Mouse (Mus musculus) heart, adult 2 months (tissue): Measurements from ENCODE around the gene Rrbp1. TPM values are rescaled to one million over a fixed set of nuclear protein-coding genes. Genes with fewer than 3 reads are reported as not detected.

ENCODE experiments used
- DNase-seq, 2 experiments: peaks; one replicate each; pipeline ENCODE4 v3.0.0; 2021
- H3K27ac ChIP-seq: fragments of 200-600 bp; 2 replicates; pipeline ENCODE4 v1.8.1; 2022
- H3K27me3 ChIP-seq: fragments of 200-500 bp; 2 replicates; pipeline ENCODE4 v1.6.1; 2012; ENCODE audit warnings: mild to moderate bottlenecking, low read length, inconsistent platforms, mixed read lengths; ENCODE audit not compliant: control insufficient read depth, insufficient read depth
- H3K36me3 ChIP-seq: fragments of 200-500 bp; 2 replicates; pipeline ENCODE4 v1.6.1; 2012; ENCODE audit warnings: low read length, inconsistent platforms; ENCODE audit not compliant: control insufficient read depth, insufficient read depth
- H3K4me1 ChIP-seq: fragments of 200-500 bp; 2 replicates; pipeline ENCODE4 v1.6.1; 2011; ENCODE audit warnings: low read length; ENCODE audit not compliant: control insufficient read depth, insufficient read depth
- H3K4me3 ChIP-seq: fragments of 200-600 bp; 2 replicates; pipeline ENCODE4 v1.8.1; 2022
- H3K79me2 ChIP-seq: fragments of 200-500 bp; replicated peaks from 2 replicates; pipeline ENCODE4 v1.6.1; 2012; ENCODE audit warnings: mild to moderate bottlenecking, inconsistent platforms, low read length, moderate library complexity, mixed read lengths; ENCODE audit not compliant: control insufficient read depth, insufficient read depth
- H3K9ac ChIP-seq: fragments of 200-500 bp; 2 replicates; pipeline ENCODE4 v1.6.1; 2012; ENCODE audit warnings: low read depth, mild to moderate bottlenecking, control low read depth, inconsistent platforms, low read length, mixed read lengths
- CTCF ChIP-seq: fragments of 200-600 bp; IDR thresholded peaks from 2 replicates; pipeline ENCODE4 v1.8.1; 2022; ENCODE audit warnings: antibody characterized with exemption, mild to moderate bottlenecking, moderate library complexity
- EP300 ChIP-seq: fragments of 200-500 bp; IDR thresholded peaks from 2 replicates; pipeline ENCODE4 v1.6.1; 2011; ENCODE audit warnings: low read depth, low read length, control low read depth; ENCODE audit not compliant: insufficient read depth
- POLR2A ChIP-seq: fragments of 200-500 bp; IDR thresholded peaks from 2 replicates; pipeline ENCODE4 v1.6.1; 2011; ENCODE audit warnings: mild to moderate bottlenecking, low read depth, low read length, control low read depth; ENCODE audit not compliant: insufficient read depth
- WGBS: fragments of 180-500 bp; shearing (Covaris S2); methylation state at CpG from one replicate; pipeline ENCODE4 v1.1.7; 2018; 5-methylcytosine and 5-hydroxymethylcytosine counted together
- intact Hi-C: fragments of 180-260 bp; cut with DNase I; formaldehyde crosslinking; loops from one replicate; pipeline ENCODE4 v1.15.1; 2025
- polyA plus RNA-seq: library from polyadenylated mRNA; depleted of rRNA; stranded (reverse); fragments of >200 nt; gene quantifications from 2 replicates; pipeline ENCODE4 v1.2.3, GENCODE M21; 2012
- total RNA-seq, 2 experiments: library from RNA; stranded (reverse); gene quantifications; 2 replicates each; pipeline ENCODE4 v1.2.3; 2021

The Rrbp1 gene
- total and polyA plus RNA-seq, 3 experiments = 47.2 to 117 (median 106) TPM

- WGBS = 53% methylated on average over 1 of the region's 1 CpGs
- Histone ChIP-seq H3K36me3 (peaks cover 11% of the 10 kb centered on the region), H3K79me2 (no peaks in the 10 kb centered on the region), H3K4me1 (peaks cover 6% of the 10 kb centered on the region), H3K27ac (no peak overlapping the region), H3K27me3 (no peaks in the 10 kb centered on the region), H3K9ac (no peak overlapping the region), H3K4me3 (no peak overlapping the region)
- no peak for TF ChIP-seq POLR2A
- no peak for TF ChIP-seq EP300
- no peak for TF ChIP-seq CTCF
- peak in 1 of 2 experiments; percentile 14 for DNase-seq
- intact Hi-C loops = no loop called here
These were observed 60.0 kb downstream of the Rrbp1 start for GRCm38 (mm10) chr2:143951028-143951420.

- 83% methylated on average over 5 of the region's 5 CpGs for whole genome bisulfite sequencing
- H3K4me3 ChIP-seq = no peak overlapping the region
- H3K9ac ChIP-seq = no peak overlapping the region
- H3K79me2 ChIP-seq = no peaks in the 10 kb centered on the region
- H3K4me1 ChIP-seq = peaks cover 6% of the 10 kb centered on the region
- TF ChIP-seq POLR2A = no peak
- H3K36me3 ChIP-seq = peaks cover 11% of the 10 kb centered on the region
- H3K27ac ChIP-seq = no peak overlapping the region
- DNase-seq = peak in 1 of 2 experiments; percentile 11
- intact Hi-C loops = no loop called here
- no peaks in the 10 kb centered on the region for H3K27me3 ChIP-seq
These were observed 60.6 kb downstream of the Rrbp1 start for GRCm38 (mm10) chr2:143950290-143951027.

- no peak for DNase-seq
- Histone ChIP-seq H3K9ac (no peak overlapping the region), H3K27me3 (no peaks in the 10 kb centered on the region), H3K4me3 (no peak overlapping the region), H3K27ac (no peak overlapping the region), H3K36me3 (peaks cover 11% of the 10 kb centered on the region), H3K4me1 (peaks cover 6% of the 10 kb centered on the region), H3K79me2 (no peaks in the 10 kb centered on the region)
- intact Hi-C loops = loop anchor here (5.0 kb wide), 1 partner anchor 82 kb away; no protein-coding TSS in a partner anchor
- whole genome bisulfite sequencing = 95% methylated on average over 6 of the region's 6 CpGs
- TF ChIP-seq CTCF (no peak), EP300 (no peak), POLR2A (no peak)
These were observed 61.8 kb downstream of the Rrbp1 start for GRCm38 (mm10) chr2:143949217-143949616.

- no peak overlapping the region for H3K27ac ChIP-seq
- no peak for TF ChIP-seq CTCF
- TF ChIP-seq POLR2A = no peak
- no peak for TF ChIP-seq EP300
- DNase-seq = peak; percentile 19 to 49
- WGBS = 50% methylated on average over 4 of the region's 4 CpGs
- no peak overlapping the region for H3K9ac ChIP-seq
- H3K27me3 ChIP-seq = no peaks in the 10 kb centered on the region
- H3K4me1 ChIP-seq = peaks cover 6% of the 10 kb centered on the region
- intact Hi-C loops = loop anchor here (5.0 kb wide), 1 partner anchor 81 kb away; no protein-coding TSS in a partner anchor
- no peaks in the 10 kb centered on the region for H3K79me2 ChIP-seq
- peaks cover 11% of the 10 kb centered on the region for H3K36me3 ChIP-seq
- no peak overlapping the region for H3K4me3 ChIP-seq
These were observed 62.6 kb downstream of the Rrbp1 start for GRCm38 (mm10) chr2:143948416-143948815.

GRCm38 (mm10) chr2:143947981-143948380, 63.1 kb downstream of the Rrbp1 start:
- H3K27ac ChIP-seq = no peak overlapping the region
- no peaks in the 10 kb centered on the region for H3K79me2 ChIP-seq
- peaks cover 6% of the 10 kb centered on the region for H3K4me1 ChIP-seq
- peak in 1 of 2 experiments; percentile 28 for DNase-seq
- intact Hi-C loops = loop anchor here (5.0 kb wide), 1 partner anchor 81 kb away; no protein-coding TSS in a partner anchor
- no peaks in the 10 kb centered on the region for H3K27me3 ChIP-seq
- 64% methylated on average over 3 of the region's 3 CpGs for WGBS
- TF ChIP-seq EP300 (no peak), CTCF (no peak), POLR2A (no peak)
- peaks cover 11% of the 10 kb centered on the region for H3K36me3 ChIP-seq
- H3K9ac ChIP-seq = no peak overlapping the region
- no peak overlapping the region for H3K4me3 ChIP-seq

GRCm38 (mm10) chr2:143946399-143946798, 64.7 kb downstream of the Rrbp1 start:
- H3K4me1 ChIP-seq = peaks cover 5% of the 10 kb centered on the region
- H3K36me3 ChIP-seq = peaks cover 11% of the 10 kb centered on the region
- 89% methylated on average over 2 of the region's 2 CpGs for WGBS
- no peak overlapping the region for H3K4me3 ChIP-seq
- intact Hi-C loops = loop anchor here (5.0 kb wide), 1 partner anchor 79 kb away; no protein-coding TSS in a partner anchor
- no peak for TF ChIP-seq CTCF
- no peak for TF ChIP-seq EP300
- TF ChIP-seq POLR2A = no peak
- H3K27ac ChIP-seq = no peak overlapping the region
- peak in 1 of 2 experiments; percentile 12 for DNase-seq
- H3K9ac ChIP-seq = no peak overlapping the region
- H3K79me2 ChIP-seq = no peaks in the 10 kb centered on the region
- no peaks in the 10 kb centered on the region for H3K27me3 ChIP-seq
